Mouse (Mus musculus) liver, embryonic 14.5 days (tissue): ENCODE measurements around the gene Rerg.

ENCODE experiments used
- CTCF ChIP-seq: IDR thresholded peaks from 2 replicates; pipeline ENCODE4 v1.5.1; 2016; ENCODE audit warnings: antibody characterized with exemption, low read depth, control low read depth
- EP300 ChIP-seq: IDR thresholded peaks from 2 replicates; pipeline ENCODE4 v1.6.1; 2016; ENCODE audit warnings: antibody characterized with exemption, low read depth

DNA sequence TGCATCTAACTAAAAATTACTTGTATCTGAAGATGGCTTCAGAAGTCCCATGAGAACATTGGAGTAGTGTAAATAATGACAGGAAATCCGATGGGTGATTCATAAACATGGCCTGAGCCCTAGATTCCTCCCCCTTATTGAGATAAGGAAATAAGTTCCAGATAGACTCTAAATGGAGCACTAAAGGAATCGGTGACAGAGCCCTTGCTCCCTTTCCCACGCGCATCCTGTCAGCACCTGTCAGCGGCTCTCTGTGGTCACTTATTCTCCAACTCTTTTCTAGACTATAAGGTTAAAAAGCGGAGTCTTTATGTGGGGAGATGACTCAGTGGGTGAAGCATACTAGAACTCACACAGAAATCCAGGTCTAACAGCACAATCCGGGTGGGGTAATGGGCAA lies 104.8 kb downstream of the Rerg start:
- TF ChIP-seq EP300 (no peak), CTCF (no peak)
